Mouse (Mus musculus): ENCODE data around the gene Eif4e. TPM values are rescaled to one million over a fixed set of nuclear protein-coding genes. Genes with fewer than 3 reads are reported as not detected.

Eif4e gene
- polyA plus RNA-seq, 2 experiments = 205 to 327 TPM

GRCm38 (mm10) chr3:138605132-138605531 is 79.2 kb downstream of the Eif4e start:
- Histone ChIP-seq H3K4me2 (replicated peaks; ENCODE audit: low read depth, low read length, severe bottlenecking) (no peak overlapping the region), H3K36me3 (ENCODE audit: control insufficient read depth, insufficient read depth, low read length) (no peaks in the 10 kb centered on the region), H3K4me3 (replicated peaks; ENCODE audit: low read length) (no peak overlapping the region), H3K27me3 (ENCODE audit: control insufficient read depth, insufficient read depth, low read length) (no peaks in the 10 kb centered on the region), H3K9ac (ENCODE audit: low read depth, low read length, severe bottlenecking) (no peak overlapping the region), H3K27ac (replicated peaks; ENCODE audit: low read depth, low read length) (no peak overlapping the region), H3K9me3 (ENCODE audit: control insufficient read depth, low read length) (no peaks in the 10 kb centered on the region), H3K4me1 (ENCODE audit: control insufficient read depth, insufficient read depth, low read length) (no peaks in the 10 kb centered on the region)
- TF ChIP-seq POLR2A (IDR thresholded peaks at IDR 0.05; ENCODE audit: borderline replicate concordance, extremely low read depth, insufficient read depth, insufficient read length) = no peak
- ATAC-seq (ENCODE audit: low FRiP score, low read depth) (no peak), DNase-seq (ENCODE audit: low spot score) (no peak)
- WGBS = 51% methylated on average over 8 of the region's 8 CpGs

DNA sequence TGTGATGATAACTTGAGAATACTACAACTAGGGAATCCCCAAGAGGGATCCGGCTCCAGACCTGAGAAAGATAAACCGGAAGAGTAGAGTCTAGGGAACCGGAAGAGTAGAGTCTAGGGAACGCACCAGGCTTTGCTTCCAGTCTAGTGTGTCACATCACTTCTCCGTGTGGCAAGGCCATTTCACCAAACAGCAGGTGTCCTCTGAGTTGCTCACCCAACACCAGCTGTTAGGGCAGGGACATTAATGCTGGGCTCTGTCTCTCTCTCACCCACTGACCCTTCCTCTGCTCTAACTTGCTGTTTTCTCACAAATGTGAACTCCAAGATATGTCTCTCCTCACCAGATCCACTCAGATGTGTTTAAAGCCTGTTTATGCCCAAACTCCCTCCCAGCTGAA is 82.7 kb downstream of the Eif4e start:
- Histone ChIP-seq H3K9ac (ENCODE audit: low read depth, low read length, severe bottlenecking) (no peak overlapping the region), H3K9me3 (ENCODE audit: control insufficient read depth, low read length) (no peaks in the 10 kb centered on the region), H3K4me2 (replicated peaks; ENCODE audit: low read depth, low read length, severe bottlenecking) (no peak overlapping the region), H3K36me3 (ENCODE audit: control insufficient read depth, insufficient read depth, low read length) (no peaks in the 10 kb centered on the region), H3K4me3 (replicated peaks; ENCODE audit: low read length) (no peak overlapping the region), H3K4me1 (ENCODE audit: control insufficient read depth, insufficient read depth, low read length) (no peaks in the 10 kb centered on the region), H3K27ac (replicated peaks; ENCODE audit: low read depth, low read length) (no peak overlapping the region), H3K27me3 (ENCODE audit: control insufficient read depth, insufficient read depth, low read length) (peaks cover 8% of the 10 kb centered on the region)
- 79% methylated on average over 5 of the region's 5 CpGs for WGBS
- TF ChIP-seq POLR2A (IDR thresholded peaks at IDR 0.05; ENCODE audit: borderline replicate concordance, extremely low read depth, insufficient read depth, insufficient read length) = no peak
- DNase-seq (ENCODE audit: low spot score) = no peak
- no peak for ATAC-seq (ENCODE audit: low FRiP score, low read depth)

MicroRNAs encoded within 50 kb of the gene (microRNA counts, 519-probe panel; counts per million panel counts)
- not detected for microRNA mmu-miR-1956

Small RNA genes lying within 50 kb of the gene (microRNA-seq; reads per million reads assigned to microRNA genes)
- not detected for gene Mir1956

Other genes starting within 250 kb of the Eif4e start
- not detected in 2 replicates for gene Adh6a, start 212.9 kb upstream of the Eif4e start, polyA plus RNA-seq (2012; rRNA removed)
- gene Adh6a, start 212.9 kb upstream of the Eif4e start, polyA plus RNA-seq (2014; fragmentation: Nextera tagmentation; extraction: Ambion mirVana) = 0.28 TPM in 1 of 2 replicates, not detected in the other
- 0.65 and 0.68 TPM in 2 replicates for gene Adh6b, start 184.4 kb upstream of the Eif4e start, polyA plus RNA-seq (2012; rRNA removed)
- 1.6 TPM in 2 replicates for gene Adh6b, start 184.4 kb upstream of the Eif4e start, polyA plus RNA-seq (2014; fragmentation: Nextera tagmentation; extraction: Ambion mirVana)
- not detected in 2 replicates for gene Adh4, start 110.7 kb upstream of the Eif4e start, polyA plus RNA-seq (2012; rRNA removed)
- gene Adh4, start 110.7 kb upstream of the Eif4e start, polyA plus RNA-seq (2014; fragmentation: Nextera tagmentation; extraction: Ambion mirVana) = not detected in 2 replicates
- 86.4 and 104 TPM in 2 replicates for gene Adh5, start 83.1 kb upstream of the Eif4e start, polyA plus RNA-seq (2012; rRNA removed)
- 171 and 193 TPM in 2 replicates for gene Adh5, start 83.1 kb upstream of the Eif4e start, polyA plus RNA-seq (2014; fragmentation: Nextera tagmentation; extraction: Ambion mirVana)
- gene Metap1, start 36.7 kb upstream of the Eif4e start, polyA plus RNA-seq (2012; rRNA removed) = 49.0 and 51.5 TPM in 2 replicates
- gene Metap1, start 36.7 kb upstream of the Eif4e start, polyA plus RNA-seq (2014; fragmentation: Nextera tagmentation; extraction: Ambion mirVana) = 45.3 and 45.5 TPM in 2 replicates
- gene Tspan5, start 216.0 kb downstream of the Eif4e start, polyA plus RNA-seq (2012; rRNA removed) = 38.8 and 43.9 TPM in 2 replicates
- gene Tspan5, start 216.0 kb downstream of the Eif4e start, polyA plus RNA-seq (2014; fragmentation: Nextera tagmentation; extraction: Ambion mirVana) = 44.8 and 50.0 TPM in 2 replicates